25 mouse cellular contexts compared by ENCODE assay signal in genomic region chr8:88254957-88255356, GRCm38 (mm10). TPM values are rescaled to one million over a fixed set of nuclear protein-coding genes. Genes with fewer than 3 reads are reported as not detected.
DNase-seq lines count a peak whose midpoint lies in the region; ATAC-seq and TF ChIP-seq lines count a peak whose summit lies in the region.
"Had no signal": no experiment of that assay in that cellular context is flagged by ENCODE, and none has a peak within 500 bp of the region (broad histone marks: within the 10 kb centered on the region; RNA-seq: fewer than 3 reads in every experiment).

No protein-coding gene starts in this region.

- no peak for TF ChIP-seq EP300 in CH12.LX (IDR thresholded peaks at IDR 0.05; ENCODE audit: low read length)

- peaks cover 3 to 7% of the 10 kb centered on the region in 2 experiments; a peak in 2 of 4 replicates for H3K4me1 ChIP-seq in CH12.LX (ENCODE audit: control insufficient read depth in 1 of 2, insufficient read depth in 2 of 2)
- H3K4me1 ChIP-seq: embryonic facial prominence, embryonic 13.5 days; embryonic facial prominence, embryonic 15.5 days had no signal

- peak overlapping the region; percentile 34; the same call in 1 of the 2 replicates for H3K4me2 ChIP-seq in CH12.LX (ENCODE audit: insufficient read depth, low read depth, poor library complexity, severe bottlenecking)
- H3K4me2 ChIP-seq: embryonic facial prominence, embryonic 13.5 days; embryonic facial prominence, embryonic 15.5 days; forebrain, embryonic 12.5 days had no signal

- H3K79me2 ChIP-seq in CH12.LX (replicated peaks; ENCODE audit: control insufficient read depth, extremely low read depth, insufficient read depth, poor library complexity, severe bottlenecking), result no peaks in the 10 kb centered on the region

- DNase-seq in CH12.LX (ENCODE audit: extremely low read depth) (no peak), MN1 (ENCODE audit: low spot score) (peak; percentile 34)
- DNase-seq in heart, postnatal 10 days, result no peak
- DNase-seq: adrenal gland, adult 8-10 months; adrenal gland, postnatal 14 days; adrenal gland, postnatal 36 days; B cell, adult 2 months; cerebellum, adult 11-12 months; cerebellum, adult 2 months; cerebellum, adult 9-11 months; cerebellum, postnatal 14 days; cerebellum, postnatal 36 days; embryo, embryonic 11 days had no signal

- H3K36me3 ChIP-seq in CH12.LX (replicated peaks in 1 of 2; ENCODE audit: control insufficient read depth in 1 of 2, insufficient read depth in 1 of 2, low read length in 1 of 2), result peaks cover 25 to 77% of the 10 kb centered on the region in 2 experiments

- H3K9ac ChIP-seq in CH12.LX (ENCODE audit: insufficient read depth, low read depth), result no peak overlapping the region
- H3K9ac ChIP-seq: embryonic facial prominence, embryonic 13.5 days; embryonic facial prominence, embryonic 15.5 days; forebrain, embryonic 12.5 days had no signal

- TF ChIP-seq POLR2A in CH12.LX (IDR thresholded peaks at IDR 0.05; ENCODE audit: low read depth, low read length), result no peak

- dilution Hi-C loops in CH12.LX (cut with MboI; ENCODE audit: extremely low pct_ligation_motif_present, extremely low pct_unique_long_range_greater_than_20kb, low sequenced_read_pairs), result no loop called here

- no peaks in the 10 kb centered on the region for H3K27me3 ChIP-seq in CH12.LX (replicated peaks)
- H3K27me3 ChIP-seq: embryonic facial prominence, embryonic 13.5 days; embryonic facial prominence, embryonic 15.5 days; forebrain, embryonic 12.5 days; Patski had no signal

- no peak for TF ChIP-seq CTCF in CH12.LX (conservative IDR thresholded peaks at IDR 0.05 in 1 of 2, IDR thresholded peaks at IDR 0.05 in 1 of 2; ENCODE audit: low read depth in 2 of 2, low read length in 2 of 2)

- ATAC-seq in CD4-positive, CD25-positive, alpha-beta regulatory T cell, adult 4 months, result no peak
- ATAC-seq in granulocyte monocyte progenitor cell, adult 5-6 weeks (replicated peaks; ENCODE audit: poor library complexity, severe bottlenecking), result no peak
- ATAC-seq: activated CD4-positive, CD25-positive, alpha-beta regulatory T cell, adult 4 months; forebrain, embryonic 14.5 days; forebrain, embryonic 16.5 days; Patski had no signal

- H3K27ac ChIP-seq in CH12.LX (ENCODE audit: insufficient read depth, low read depth), result peak overlapping the region; percentile 68
- H3K27ac ChIP-seq: embryonic facial prominence, embryonic 13.5 days; embryonic facial prominence, embryonic 15.5 days; forebrain, embryonic 10.5 days; forebrain, embryonic 12.5 days had no signal

- no peaks in the 10 kb centered on the region for H3K9me3 ChIP-seq in CH12.LX (replicated peaks; ENCODE audit: low read length)
- H3K9me3 ChIP-seq: embryonic facial prominence, embryonic 13.5 days; embryonic facial prominence, embryonic 15.5 days; forebrain, embryonic 10.5 days; forebrain, embryonic 12.5 days; G1E had no signal

- no peak overlapping the region for H3K4me3 ChIP-seq in CH12.LX (replicated peaks in 1 of 3; ENCODE audit: low read depth in 2 of 3, low read length in 2 of 3, poor library complexity in 1 of 3)
- H3K4me3 ChIP-seq: embryonic facial prominence, embryonic 13.5 days; embryonic facial prominence, embryonic 15.5 days; erythroblast, embryonic 14.5 days; forebrain, embryonic 10.5 days; forebrain, embryonic 12.5 days had no signal

- TF ChIP-seq RAD21 in CH12.LX (IDR thresholded peaks at IDR 0.05; ENCODE audit: low read depth, low read length), result no peak

- intact Hi-C loops in heart, postnatal 10 days (cut with DNase I), result no loop called here

- in situ Hi-C loops in CH12.LX (cut with MboI; ENCODE audit: low pct_ligation_motif_present, low pct_unique_long_range_greater_than_20kb, low sequenced_read_pairs), result loop anchor here (25.0 kb wide), 1 partner anchor 357 kb away; no protein-coding TSS in a partner anchor

TF ChIP-seq in CH12.LX, 34 proteins besides CTCF, POLR2A, EP300 and RAD21:
- TF ChIP-seq KAT2A (IDR thresholded peaks at IDR 0.05; ENCODE audit: insufficient replicate concordance, low read length), result no peak
- no peak for TF ChIP-seq ZNF384 (IDR thresholded peaks at IDR 0.05; ENCODE audit: low read depth, low read length)
- TF ChIP-seq JUN (IDR thresholded peaks at IDR 0.05; ENCODE audit: insufficient read depth, low read depth, low read length), result no peak
- no peak for TF ChIP-seq ELF1 (IDR thresholded peaks at IDR 0.05; ENCODE audit: low read depth, low read length)
- TF ChIP-seq ETS1 (conservative IDR thresholded peaks at IDR 0.05; ENCODE audit: low read depth, low read length), result no peak
- no peak for TF ChIP-seq TBP (conservative IDR thresholded peaks at IDR 0.05; ENCODE audit: low read depth, low read length)
- no peak for TF ChIP-seq SMC3 (IDR thresholded peaks at IDR 0.05; ENCODE audit: low read depth, low read length)
- no peak for TF ChIP-seq JUND (conservative IDR thresholded peaks at IDR 0.05; ENCODE audit: low read depth, low read length)
- TF ChIP-seq HCFC1 (IDR thresholded peaks at IDR 0.05; ENCODE audit: low read depth, low read length), result no peak

RNA-seq across cellular contexts. Expression of gene Adcy7, which starts 17.2 kb away (rescaled TPM):
- 25.7 and 25.9 TPM in 2 replicates for total RNA-seq in CH12.LX (2012; rRNA removed)
- total RNA-seq in CH12.LX (2014; rRNA removed), result 25.5 and 27.0 TPM in 2 replicates
- 28.5 and 28.8 TPM in 2 replicates for polyA plus RNA-seq in CH12.LX (2012; ENCODE audit: insufficient read length, low read depth)
- 100 to 1,000 TPM in 1 of 2 experiments, 10 to 100 TPM in 1; 79.4 to 143 TPM for polyA plus RNA-seq in CD4-positive, CD25-positive, alpha-beta regulatory T cell, adult 4 months (2017; shearing (Covaris generic))
- total RNA-seq in heart, postnatal 10 days (2021), result 10 to 100 TPM in 1 of 2 experiments, 1 to 10 TPM in 1; 8.5 to 10.5 TPM
- total RNA-seq in granulocyte monocyte progenitor cell, adult 5-6 weeks (2014; fragmentation: Nextera tagmentation), result 41.0 and 43.7 TPM in 2 replicates
- 32.9 and 35.0 TPM in 2 replicates for total RNA-seq in granulocyte monocyte progenitor cell, adult 5-6 weeks (2017)

RNA-seq across cellular contexts. Expression of gene Tent4b, which starts 55.9 kb away (rescaled TPM):
- total RNA-seq in CH12.LX (2012; rRNA removed), result 20.1 and 26.8 TPM in 2 replicates
- total RNA-seq in CH12.LX (2014; rRNA removed), result 27.9 and 33.6 TPM in 2 replicates
- 32.4 and 37.8 TPM in 2 replicates for polyA plus RNA-seq in CH12.LX (2012; ENCODE audit: insufficient read length, low read depth)
- 10 to 100 TPM in 1 of 2 experiments, 1 to 10 TPM in 1; 7.6 to 13.7 TPM for polyA plus RNA-seq in CD4-positive, CD25-positive, alpha-beta regulatory T cell, adult 4 months (2017; shearing (Covaris generic))
- 10 to 100 TPM; 15.7 to 19.4 TPM for total RNA-seq in heart, postnatal 10 days (2021)
- total RNA-seq in granulocyte monocyte progenitor cell, adult 5-6 weeks (2014; fragmentation: Nextera tagmentation), result 34.4 and 41.3 TPM in 2 replicates
- 34.6 and 37.6 TPM in 2 replicates for total RNA-seq in granulocyte monocyte progenitor cell, adult 5-6 weeks (2017)
